Mouse (Mus musculus) CH12.LX (cell line): ENCODE measurements around the gene Boc. TPM values are rescaled to one million over a fixed set of nuclear protein-coding genes. Genes with fewer than 3 reads are reported as not detected.

Experiments used
- DNase-seq: peaks from one replicate; pipeline ENCODE4 v3.0.0-alpha.2; 2013; ENCODE audit errors: extremely low read depth
- H3K27ac ChIP-seq: 2 replicates; pipeline ENCODE4 v1.5.1; 2012; ENCODE audit warnings: low read depth, mild to moderate bottlenecking, control low read depth, moderate library complexity; ENCODE audit not compliant: insufficient read depth
- H3K27me3 ChIP-seq: replicated peaks from 2 replicates; pipeline ENCODE3; 2012; ENCODE audit warnings: inconsistent platforms
- H3K36me3 ChIP-seq, 2 experiments: replicated peaks in 1 of 2; 2 replicates each; pipeline versions ENCODE3 to v1.6.1; 2012; ENCODE audit warnings: inconsistent platforms in 1 of 2, low read length in 1 of 2, mild to moderate bottlenecking in 1 of 2, mixed read lengths in 1 of 2, moderate library complexity in 1 of 2; ENCODE audit not compliant: control insufficient read depth in 1 of 2, insufficient read depth in 1 of 2
- H3K4me1 ChIP-seq, 2 experiments: 2 replicates each; pipeline ENCODE4 v1.6.1; 2012; ENCODE audit warnings: inconsistent platforms in 1 of 2, moderate library complexity in 1 of 2; ENCODE audit not compliant: insufficient read depth in 2 of 2, control insufficient read depth in 1 of 2
- H3K4me2 ChIP-seq: 2 replicates; pipeline ENCODE4 v1.6.1; 2012; ENCODE audit warnings: low read depth, mild to moderate bottlenecking, control low read depth; ENCODE audit not compliant: poor library complexity, insufficient read depth, severe bottlenecking
- H3K4me3 ChIP-seq, 3 experiments: fragments of 150-350 bp in 1 of 3; sonication (generic) in 1 of 3; replicated peaks in 1 of 3; 2 replicates each; pipeline versions ENCODE3 to v1.5.1; 2011 to 2012; ENCODE audit warnings: low read depth in 2 of 3, low read length in 2 of 3, mild to moderate bottlenecking in 2 of 3, moderate library complexity in 2 of 3, control low read depth in 1 of 3, improper control_type of control experiment in 1 of 3, inconsistent platforms in 1 of 3, mixed read lengths in 1 of 3; ENCODE audit not compliant: poor library complexity in 1 of 3
- H3K79me2 ChIP-seq: replicated peaks from 2 replicates; pipeline ENCODE4 v1.6.1; 2012; ENCODE audit warnings: mild to moderate bottlenecking, moderate library complexity; ENCODE audit not compliant: control insufficient read depth, poor library complexity, insufficient read depth, severe bottlenecking; ENCODE audit errors: extremely low read depth
- H3K9ac ChIP-seq: 2 replicates; pipeline ENCODE4 v1.6.1; 2012; ENCODE audit warnings: low read depth, mild to moderate bottlenecking, control low read depth, moderate library complexity; ENCODE audit not compliant: insufficient read depth
- H3K9me3 ChIP-seq: replicated peaks from 2 replicates; pipeline ENCODE3; 2012; ENCODE audit warnings: low read length, inconsistent platforms, mixed read lengths
- BHLHE40 ChIP-seq: IDR thresholded peaks from 2 replicates; pipeline ENCODE4 v1.6.1; 2011; ENCODE audit warnings: mild to moderate bottlenecking, low read depth, low read length, improper control_type of control experiment
- CHD2 ChIP-seq: IDR thresholded peaks from 2 replicates; pipeline ENCODE4 v1.6.1; 2011; ENCODE audit warnings: low read length, improper control_type of control experiment
- E2F4 ChIP-seq: IDR thresholded peaks from 2 replicates; pipeline ENCODE4 v1.6.1; 2011; ENCODE audit warnings: low read depth, low read length, improper control_type of control experiment; ENCODE audit not compliant: insufficient replicate concordance
- ELF1 ChIP-seq: IDR thresholded peaks from 2 replicates; pipeline ENCODE4 v1.6.1; 2014; ENCODE audit warnings: low read depth, mild to moderate bottlenecking, inconsistent platforms, low read length, improper control_type of control experiment
- EP300 ChIP-seq: IDR thresholded peaks from 2 replicates; pipeline ENCODE4 v1.6.1; 2011; ENCODE audit warnings: low read length, improper control_type of control experiment
- GABPA ChIP-seq: IDR thresholded peaks from 2 replicates; pipeline ENCODE4 v1.6.1; 2012; ENCODE audit warnings: low read depth, low read length, improper control_type of control experiment, inconsistent platforms; ENCODE audit not compliant: insufficient replicate concordance
- HCFC1 ChIP-seq: IDR thresholded peaks from 2 replicates; pipeline ENCODE4 v1.6.1; 2012; ENCODE audit warnings: low read depth, mild to moderate bottlenecking, inconsistent platforms, low read length, improper control_type of control experiment
- IRF4 ChIP-seq: IDR thresholded peaks from 2 replicates; pipeline ENCODE4 v1.6.1; 2014; ENCODE audit warnings: low read depth, mild to moderate bottlenecking, inconsistent platforms, low read length, improper control_type of control experiment
- JUND ChIP-seq: conservative IDR thresholded peaks from 2 replicates; pipeline ENCODE4 v1.6.1; 2011; ENCODE audit warnings: low read depth, low read length, improper control_type of control experiment
- KAT2A ChIP-seq: IDR thresholded peaks from 2 replicates; pipeline ENCODE4 v1.6.1; 2012; ENCODE audit warnings: low read length, improper control_type of control experiment, inconsistent platforms; ENCODE audit not compliant: insufficient replicate concordance
- MAFK ChIP-seq: IDR thresholded peaks from 2 replicates; pipeline ENCODE4 v1.6.1; 2011; ENCODE audit warnings: low read length, improper control_type of control experiment; ENCODE audit not compliant: insufficient replicate concordance
- MXI1 ChIP-seq: IDR thresholded peaks from 2 replicates; pipeline ENCODE4 v1.6.1; 2011; ENCODE audit warnings: mild to moderate bottlenecking, low read depth, low read length, improper control_type of control experiment
- NELFE ChIP-seq: IDR thresholded peaks from 2 replicates; pipeline ENCODE4 v1.6.1; 2011; ENCODE audit warnings: low read depth, low read length, improper control_type of control experiment
- PAX5 ChIP-seq: IDR thresholded peaks from 2 replicates; pipeline ENCODE4 v1.6.1; 2012; ENCODE audit warnings: low read length, inconsistent platforms, mixed read lengths
- POLR2A ChIP-seq: IDR thresholded peaks from 2 replicates; pipeline ENCODE4 v1.6.1; 2011; ENCODE audit warnings: low read depth, mild to moderate bottlenecking, improper control_type of control experiment, low read length
- POLR2AphosphoS2 ChIP-seq: IDR thresholded peaks from 2 replicates; pipeline ENCODE4 v1.6.1; 2011; ENCODE audit warnings: low read depth, low read length, improper control_type of control experiment
- SIN3A ChIP-seq: IDR thresholded peaks from 2 replicates; pipeline ENCODE4 v1.6.1; 2012; ENCODE audit warnings: low read length, improper control_type of control experiment, inconsistent platforms
- UBTF ChIP-seq: IDR thresholded peaks from 2 replicates; pipeline ENCODE4 v1.6.1; 2012; ENCODE audit warnings: low read depth, mild to moderate bottlenecking, inconsistent platforms, low read length, improper control_type of control experiment, moderate library complexity
- ZC3H11A ChIP-seq: IDR thresholded peaks from 2 replicates; pipeline ENCODE4 v1.6.1; 2012; ENCODE audit warnings: low read depth, mild to moderate bottlenecking, inconsistent platforms, low read length, improper control_type of control experiment
- ZMIZ1 ChIP-seq: IDR thresholded peaks from 2 replicates; pipeline ENCODE4 v1.6.1; 2012; ENCODE audit warnings: low read depth, mild to moderate bottlenecking, inconsistent platforms, low read length, improper control_type of control experiment
- dilution Hi-C: fragments of 300-500 bp; cut with MboI; formaldehyde crosslinking; loops from 2 replicates; pipeline ENCODE4 v1.14.3; 2020; ENCODE audit warnings: low sequenced_read_pairs; ENCODE audit not compliant: extremely low pct_unique_long_range_greater_than_20kb, extremely low pct_ligation_motif_present
- in situ Hi-C: fragments of 300-500 bp; cut with MboI; formaldehyde crosslinking; loops from 3 replicates; pipeline ENCODE4 v1.14.3; 2019; ENCODE audit warnings: low sequenced_read_pairs, low pct_ligation_motif_present, low pct_unique_long_range_greater_than_20kb, mixed read lengths
- polyA plus RNA-seq: library from polyadenylated mRNA; unstranded; fragments of >175 nt; gene quantifications from 2 replicates; pipeline ENCODE4 v1.2.1, GENCODE M21; 2012; ENCODE audit warnings: low read depth; ENCODE audit not compliant: insufficient read length
- total RNA-seq, 2 experiments: library from RNA; depleted of rRNA; stranded (reverse); fragments of 300-350 nt in 1 of 2; fragments of >200 nt in 1 of 2; gene quantifications; 2 replicates each; pipeline ENCODE4 v1.2.3; 2012 to 2014

Boc gene
- total and polyA plus RNA-seq, 3 experiments: 0.25 to 1.5 (median 0.67) TPM

GRCm38 (mm10) chr16:44539611-44540010, 19.1 kb downstream of the Boc start:
- no peak overlapping the region for H3K27ac ChIP-seq
- in situ Hi-C loops (no loop called here), dilution Hi-C loops (no loop called here)

GRCm38 (mm10) chr16:44538401-44539395, 20.0 kb downstream of the Boc start:
- TF ChIP-seq MAFK (no peak), KAT2A (no peak), JUND (no peak), GABPA (no peak), ELF1 (no peak), POLR2A (no peak), POLR2AphosphoS2 (no peak)
- Histone ChIP-seq H3K9me3 (no peaks in the 10 kb centered on the region), H3K36me3 (no peaks in the 10 kb centered on the region), H3K4me1 (peaks cover 6 to 8% of the 10 kb centered on the region in 2 experiments; a peak in 3 of 4 replicates), H3K27me3 (no peaks in the 10 kb centered on the region), H3K27ac (no peak overlapping the region), H3K79me2 (no peaks in the 10 kb centered on the region), H3K9ac (no peak overlapping the region), H3K4me3 (no peak overlapping the region), H3K4me2 (no peak overlapping the region)
- no peak for DNase-seq
- in situ Hi-C loops: no loop called here
- dilution Hi-C loops: no loop called here

More at GRCm38 (mm10) chr16:44539611-44540010, 19.1 kb downstream of the Boc start:
- Histone ChIP-seq H3K4me1 (peaks cover 6 to 7% of the 10 kb centered on the region in 2 experiments; a peak in 2 of 4 replicates), H3K9me3 (no peaks in the 10 kb centered on the region), H3K36me3 (no peaks in the 10 kb centered on the region), H3K4me3 (no peak overlapping the region), H3K4me2 (no peak overlapping the region), H3K27me3 (no peaks in the 10 kb centered on the region), H3K79me2 (no peaks in the 10 kb centered on the region), H3K9ac (no peak overlapping the region)
- no peak for DNase-seq
- no peak for TF ChIP-seq CHD2
- TF ChIP-seq MXI1: no peak

GRCm38 (mm10) chr16:44534122-44534521, 24.6 kb downstream of the Boc start:
- TF ChIP-seq E2F4 (no peak), IRF4 (no peak), UBTF (no peak), ZC3H11A (no peak), SIN3A (no peak), ZMIZ1 (no peak), NELFE (no peak), EP300 (no peak), HCFC1 (no peak), JUND (no peak), CHD2 (no peak), KAT2A (no peak), PAX5 (no peak), BHLHE40 (no peak)
- TF ChIP-seq, all 38 proteins: peak for 0
- in situ Hi-C loops: no loop called here
- no peak overlapping the region for H3K27ac ChIP-seq
- dilution Hi-C loops: no loop called here
- H3K27me3 ChIP-seq: no peaks in the 10 kb centered on the region
- H3K9ac ChIP-seq: no peak overlapping the region
- H3K4me2 ChIP-seq: no peak overlapping the region
- no peak for DNase-seq
- H3K4me1 ChIP-seq: peaks cover 17 to 25% of the 10 kb centered on the region in 2 experiments
- H3K4me3 ChIP-seq: no peak overlapping the region
- no peaks in the 10 kb centered on the region for H3K36me3 ChIP-seq
- no peaks in the 10 kb centered on the region for H3K9me3 ChIP-seq
- H3K79me2 ChIP-seq: no peaks in the 10 kb centered on the region
